Mouse (Mus musculus) natural killer cell, adult 2 months (primary cell): ENCODE measurements around the gene Bub1.

Experiments used
- DNase-seq, 2 experiments: peaks; one replicate each; pipeline ENCODE4 v3.0.0; 2022; ENCODE audit warnings: low spot score in 2 of 2

The Bub1 gene

DNA sequence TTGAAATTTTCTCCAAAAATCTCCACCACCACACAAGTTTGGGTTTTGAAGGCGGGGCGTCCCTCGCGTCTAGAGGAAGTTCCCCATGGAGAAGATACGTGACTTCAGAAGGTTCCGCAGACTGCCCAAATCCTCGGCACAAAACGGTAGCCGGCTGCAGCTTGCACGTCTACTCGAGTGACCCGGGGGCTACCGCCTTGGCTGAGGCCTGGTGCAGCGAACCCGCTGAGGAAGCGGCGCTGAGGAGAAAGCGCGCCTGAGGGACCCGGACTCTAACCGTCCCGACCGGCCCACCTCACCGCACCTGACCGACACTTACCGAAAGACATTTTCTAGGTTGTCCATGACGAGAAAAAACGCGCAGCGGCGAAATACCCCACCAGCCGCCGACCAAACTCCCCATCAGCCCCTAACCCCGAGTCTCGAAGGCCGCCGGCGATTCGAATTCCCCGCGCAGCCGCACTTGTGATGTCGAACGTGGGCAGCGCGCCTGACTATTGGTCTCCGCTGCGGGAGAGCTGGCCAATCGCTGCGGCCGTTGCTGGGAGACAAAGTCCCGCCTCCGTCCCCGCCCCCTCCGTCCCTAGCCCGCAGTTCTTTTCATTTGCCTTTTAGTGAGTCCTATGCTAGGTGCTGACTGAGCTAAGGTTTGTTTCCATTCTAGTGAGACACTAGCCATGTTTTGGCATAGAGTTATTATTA is at the start of gene Bub1:
Bub1 (minus strand) TSS at position 465 of the 702 bp plus-strand sequence.
- DNase-seq, result peak; percentile 87 to 90

DNA sequence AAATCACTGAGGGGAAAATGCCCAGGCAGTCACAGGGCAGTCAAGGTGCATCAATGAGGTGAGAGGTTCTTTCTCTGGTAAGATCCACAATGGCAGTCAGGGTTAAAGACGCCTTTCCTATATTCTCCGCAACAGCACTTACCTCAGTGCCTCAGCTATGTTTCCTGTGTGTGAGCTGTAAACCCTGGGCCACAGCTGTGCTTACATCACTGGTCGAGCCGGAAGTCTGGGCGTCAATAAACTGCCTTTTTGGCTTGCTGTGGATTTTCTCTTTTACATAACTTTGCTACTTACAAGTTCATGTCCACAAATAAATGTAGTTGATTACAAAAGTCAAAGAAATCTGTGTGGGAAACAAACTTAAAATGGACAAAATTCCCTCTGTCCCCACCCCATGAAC is 49.4 kb upstream of the Bub1 start:
- no peak for DNase-seq

DNA sequence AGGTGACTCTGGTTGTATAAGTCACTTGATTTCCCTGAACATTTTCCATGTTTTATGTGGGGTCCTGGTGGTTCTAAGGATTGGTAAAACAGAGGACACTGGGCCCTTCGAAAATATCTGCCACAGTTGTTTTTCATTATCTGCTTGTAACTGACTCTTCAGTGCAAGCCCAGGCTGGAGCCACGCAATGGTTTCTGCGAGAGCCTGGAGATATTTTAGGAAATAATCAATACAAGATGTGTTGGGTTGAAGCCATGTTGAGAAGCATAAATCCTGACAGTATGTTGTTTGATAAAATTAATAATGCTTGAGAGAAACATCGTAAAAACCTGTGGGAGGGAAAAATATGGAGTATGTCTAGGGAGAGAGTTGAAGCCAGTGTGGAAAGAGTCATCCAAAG is 32.7 kb upstream of the Bub1 start:
- no peak for DNase-seq

DNA sequence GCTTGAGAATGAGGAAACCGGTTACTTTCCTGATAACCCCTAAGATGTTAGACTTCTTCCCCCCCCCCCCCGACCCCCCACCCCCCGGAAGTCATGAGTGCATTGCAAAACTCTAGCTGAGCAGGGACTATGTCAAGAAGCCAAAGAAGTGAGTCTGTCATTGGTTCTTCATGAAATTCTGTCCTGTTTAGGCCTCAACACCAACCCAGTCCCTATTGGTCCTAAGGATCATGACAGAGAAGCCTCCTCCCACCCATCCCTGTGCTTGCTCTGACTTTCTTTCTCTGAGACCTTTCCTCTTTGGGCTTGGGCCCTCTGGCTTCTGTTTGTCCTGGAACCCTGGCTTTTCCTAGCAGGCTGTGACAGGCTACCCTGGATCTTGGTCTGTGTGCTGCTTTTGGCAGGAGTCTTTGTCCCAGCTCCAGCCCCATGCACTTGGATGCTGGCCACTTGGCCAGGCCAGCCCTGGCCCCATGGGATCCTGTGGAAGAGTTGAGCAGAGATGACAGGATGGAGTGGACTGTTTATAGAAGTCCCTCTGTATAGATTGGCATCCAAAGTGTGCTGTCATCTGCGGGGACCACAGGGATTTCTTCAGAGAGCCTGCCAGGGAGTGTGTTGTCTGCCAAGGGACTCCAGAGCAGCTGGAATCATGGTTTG is 22.8 kb upstream of the Bub1 start:
- DNase-seq, result no peak

DNA sequence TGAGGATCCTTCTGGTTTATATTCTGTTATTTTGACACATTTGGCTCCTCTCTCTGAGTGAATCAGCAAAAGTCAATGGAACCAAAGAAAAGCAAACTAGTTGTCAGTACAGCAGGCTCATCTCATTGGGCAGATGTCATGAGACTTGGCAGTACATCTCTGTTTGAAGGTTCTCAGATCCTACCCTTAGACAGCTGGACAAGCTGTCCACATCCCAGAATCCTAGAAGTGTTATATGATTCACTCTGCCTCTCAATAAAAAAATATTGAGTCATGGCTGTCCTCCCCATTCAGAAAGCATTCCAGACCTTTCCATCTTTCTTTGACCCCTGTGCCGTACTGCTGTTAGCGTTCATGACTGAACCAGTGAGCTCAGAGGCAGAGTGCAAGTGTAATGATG is 18.7 kb upstream of the Bub1 start:
- DNase-seq, result no peak

DNA sequence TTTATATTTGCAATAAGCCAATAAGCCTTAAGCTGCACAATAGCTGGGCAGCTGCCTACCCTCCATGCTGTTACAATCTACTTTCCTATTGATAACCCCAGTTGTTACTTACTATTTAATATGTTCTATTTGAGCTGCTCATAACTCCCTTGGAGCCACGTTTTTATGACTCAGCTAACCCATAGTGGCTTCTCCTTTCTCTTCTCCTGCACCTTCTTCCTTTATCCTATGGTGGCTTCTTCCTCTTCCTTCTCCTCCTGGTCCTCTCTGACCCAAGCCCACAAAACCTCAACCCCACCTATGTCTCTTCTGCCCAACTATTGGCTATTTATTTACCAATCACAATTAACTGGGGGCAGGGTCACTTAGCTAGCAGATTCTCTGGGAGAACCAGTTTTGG is 14.9 kb upstream of the Bub1 start:
- DNase-seq, result no peak

DNA sequence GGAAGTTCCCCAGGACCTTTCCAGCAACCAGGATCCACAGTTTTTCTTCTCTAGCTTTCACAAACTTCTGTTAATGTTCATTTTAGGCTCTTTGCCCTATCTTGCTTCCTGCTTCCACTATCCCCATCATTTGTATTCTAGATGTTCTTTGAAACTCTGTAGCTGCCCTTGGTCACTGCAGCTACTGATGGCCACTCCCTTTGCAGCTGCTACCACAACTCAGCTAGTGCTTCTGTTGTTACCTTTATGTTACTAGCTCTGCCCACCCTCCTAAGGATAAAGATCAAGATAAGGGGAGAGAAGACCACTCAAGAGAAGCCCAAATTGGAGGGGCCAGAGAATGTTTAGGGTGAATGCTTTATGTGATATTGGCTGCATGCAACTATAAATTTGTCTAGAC is 14.3 kb upstream of the Bub1 start:
- DNase-seq, result no peak

DNA sequence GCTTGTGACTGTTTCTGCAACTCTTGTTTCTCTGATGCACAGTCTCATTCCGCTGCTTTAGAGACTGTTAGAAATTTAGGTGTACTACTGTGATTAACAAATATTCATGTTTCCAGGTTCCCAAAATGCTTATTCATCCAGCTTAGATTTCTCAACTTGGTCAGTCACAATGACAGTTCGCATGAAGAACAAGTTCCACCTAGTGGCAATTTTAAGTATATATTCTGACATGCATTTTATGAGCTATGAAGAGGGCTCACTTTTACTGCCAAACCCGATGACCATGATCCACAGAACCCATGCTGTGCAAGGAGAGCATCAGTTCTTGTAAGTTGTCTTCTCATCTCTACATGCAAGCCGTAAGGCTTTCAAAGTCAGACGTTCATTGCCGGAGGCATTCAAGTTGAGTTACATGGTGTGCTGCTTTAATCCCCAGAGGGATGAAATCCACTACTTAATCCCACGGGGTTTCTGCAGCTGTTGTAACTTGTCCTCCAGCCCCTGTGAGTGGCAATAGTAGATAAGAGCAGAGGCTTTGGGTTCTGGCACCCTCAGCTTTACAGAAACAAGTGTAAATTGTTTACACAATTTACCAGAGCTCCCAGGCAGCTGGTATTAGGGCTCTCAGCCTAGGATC is 13.8 kb upstream of the Bub1 start:
- DNase-seq, result no peak

DNA sequence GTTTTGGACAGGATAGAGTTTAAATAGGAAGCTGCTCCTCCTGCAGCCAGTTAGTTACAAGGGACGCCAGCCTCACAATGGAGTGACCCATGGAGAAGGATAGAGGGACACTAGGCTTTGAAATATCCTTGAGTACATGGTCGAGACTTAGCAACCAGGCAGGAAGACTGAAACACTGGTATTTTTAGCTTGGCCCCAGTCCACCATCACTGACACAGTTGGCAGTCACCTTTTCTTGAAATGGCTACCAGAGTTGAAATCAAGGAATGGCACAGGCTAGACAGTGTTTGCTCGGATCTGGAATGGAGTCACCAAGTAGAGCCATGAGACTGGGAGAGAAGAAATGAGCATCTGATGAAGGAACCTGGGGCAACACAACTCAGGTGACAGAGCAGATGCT is 10.8 kb upstream of the Bub1 start:
- no peak for DNase-seq

DNA sequence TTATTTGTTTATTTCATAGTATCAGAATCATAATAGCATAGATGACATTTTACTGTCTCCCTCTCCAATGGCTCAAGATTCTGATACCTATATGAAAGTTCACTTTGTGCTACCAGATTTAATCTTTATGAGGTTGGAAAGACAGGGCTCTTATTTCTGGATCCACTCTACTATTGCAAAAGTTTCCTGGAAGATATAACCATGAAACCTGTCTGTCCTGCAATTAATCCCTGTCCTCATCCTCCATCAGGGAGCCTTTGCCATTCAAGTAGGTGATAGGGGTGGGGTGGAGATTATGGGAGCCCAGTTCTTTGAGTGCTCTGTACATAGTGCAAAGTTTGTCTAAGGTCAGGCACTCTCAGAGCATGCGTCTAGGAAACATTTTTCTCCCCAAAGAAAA is 9.7 kb upstream of the Bub1 start:
- DNase-seq, result no peak

DNA sequence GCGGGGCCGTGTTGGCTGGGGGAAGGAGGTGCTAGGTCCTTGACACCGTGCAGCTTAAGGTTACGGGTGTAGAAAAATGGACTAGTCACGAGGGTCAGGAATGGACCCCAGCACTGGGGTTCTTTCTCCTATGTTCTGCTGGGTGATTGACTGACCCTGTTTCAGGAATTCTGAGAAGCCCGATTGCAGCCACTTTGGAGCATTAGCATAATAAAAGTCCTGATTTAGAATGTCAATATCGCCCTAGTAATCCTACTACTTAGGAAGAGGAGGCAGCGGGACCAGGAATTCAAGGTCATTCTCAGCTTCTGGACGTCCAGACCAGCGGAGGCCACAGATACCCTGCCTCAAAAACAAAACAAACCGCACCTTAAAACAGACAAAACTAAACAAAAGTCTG is 7.8 kb upstream of the Bub1 start:
- DNase-seq, result no peak

DNA sequence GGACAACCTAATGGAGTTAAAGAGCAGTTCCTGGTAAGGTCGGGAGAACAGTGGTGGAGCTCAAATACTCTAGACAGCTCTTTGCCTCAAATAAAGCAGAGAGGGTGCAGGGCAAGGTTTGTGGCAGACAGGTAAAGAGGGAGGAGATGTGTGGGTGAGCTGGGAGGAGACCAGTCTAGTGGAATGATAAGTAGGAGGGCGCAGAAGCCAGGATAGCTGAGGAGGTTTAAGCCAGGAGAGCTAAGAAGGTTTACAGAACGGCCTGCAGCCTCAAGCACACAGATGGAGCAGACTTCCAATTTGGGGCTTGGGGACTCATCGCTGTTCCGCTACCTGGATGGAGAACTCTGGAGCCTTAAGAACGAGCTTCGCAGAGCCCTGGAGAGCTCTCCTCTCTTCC is 6.9 kb upstream of the Bub1 start, which contains the start of gene Acoxl:
Acoxl (plus strand) TSS at position 301 of the 400 bp plus-strand sequence.
- DNase-seq, result no peak

DNA sequence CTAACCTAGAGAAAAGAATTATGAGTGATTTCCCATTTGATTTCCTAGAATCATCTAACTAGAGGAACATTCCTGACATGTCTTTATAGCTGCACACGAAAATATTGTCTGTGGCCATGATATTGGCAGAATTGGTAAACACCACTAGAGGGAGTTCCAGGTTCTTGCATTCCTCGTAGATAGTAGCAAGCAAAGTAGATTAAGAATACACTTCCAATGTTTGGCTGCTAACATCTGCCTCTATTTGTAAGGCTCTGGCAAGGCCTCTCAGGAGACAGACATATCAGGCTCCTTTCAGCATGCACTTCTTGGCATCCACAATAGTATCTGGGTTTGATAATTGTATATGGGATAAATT is 1.1 kb upstream of the Bub1 start:
- peak in 1 of 2 experiments; percentile 14 for DNase-seq

DNA sequence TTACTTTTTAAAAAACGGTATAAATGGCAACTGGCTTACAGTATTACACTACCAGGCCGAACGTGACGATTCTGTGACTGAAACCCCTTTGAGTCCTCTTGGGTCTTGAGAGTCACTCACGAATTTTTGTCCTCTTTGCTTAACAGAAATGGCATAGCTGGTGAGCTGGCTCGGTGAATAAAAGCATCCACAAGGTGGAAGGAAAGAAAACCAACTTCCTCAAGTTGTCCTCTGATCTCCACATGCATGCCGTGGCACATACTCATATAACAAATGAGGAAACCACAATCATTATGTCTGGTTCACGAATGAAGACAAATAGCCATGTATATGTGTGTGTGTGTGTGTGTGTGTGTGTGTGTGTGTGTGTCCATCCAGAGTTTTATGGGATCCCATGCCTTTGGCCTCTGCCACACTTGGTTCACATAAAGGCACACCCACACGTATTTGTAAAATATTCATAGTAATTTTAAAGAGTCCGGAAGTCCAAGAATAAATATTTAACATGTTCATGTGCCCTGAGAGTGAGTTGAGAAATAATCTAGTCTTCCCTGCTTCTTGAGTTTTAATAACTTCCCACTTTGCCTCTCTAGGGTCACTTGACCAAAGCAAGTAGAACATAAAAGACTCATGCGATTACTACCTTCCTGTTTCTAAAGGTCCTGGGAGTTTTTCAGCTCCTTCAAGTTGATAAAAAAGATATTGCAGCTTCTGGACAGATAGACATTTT is 603 bp upstream of the Bub1 start:
- DNase-seq, result no peak

DNA sequence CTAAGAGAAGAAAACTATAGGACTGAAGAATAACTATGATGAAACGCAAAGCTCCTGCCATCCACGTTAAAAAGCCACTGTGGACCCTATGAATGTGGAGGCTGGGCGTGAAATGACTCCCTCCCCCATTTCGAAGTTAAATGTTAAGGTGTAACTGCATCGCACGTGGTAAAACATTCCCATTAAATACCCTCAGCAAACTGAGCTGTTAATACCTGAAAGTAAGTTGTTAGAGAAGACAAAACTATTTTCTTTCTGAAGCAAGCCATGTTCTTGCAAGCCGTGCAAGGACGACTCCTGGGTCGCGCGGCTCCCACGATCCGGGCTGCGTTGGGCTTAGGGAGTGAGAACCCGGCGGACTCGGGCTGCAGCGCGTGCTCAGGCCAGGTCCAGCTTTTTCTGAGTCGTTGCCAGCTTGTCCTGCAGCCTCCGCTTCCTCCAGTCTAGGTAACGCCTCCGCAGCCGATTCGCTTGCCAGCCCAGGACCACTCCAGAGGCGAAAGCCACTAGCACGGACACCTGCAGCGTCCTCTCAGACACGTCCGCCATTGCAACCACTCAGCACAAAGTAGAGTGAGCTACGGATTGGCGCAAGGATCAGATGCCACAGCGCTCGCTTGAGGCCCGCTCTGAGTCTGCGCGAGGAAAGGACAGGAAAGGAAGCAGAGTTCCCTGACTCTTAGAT is 39.6 kb downstream of the Bub1 start, which contains the start of gene Mtln:
Mtln (minus strand) TSS at position 570 of the 685 bp plus-strand sequence.
- peak; percentile 63 to 77 for DNase-seq

DNA sequence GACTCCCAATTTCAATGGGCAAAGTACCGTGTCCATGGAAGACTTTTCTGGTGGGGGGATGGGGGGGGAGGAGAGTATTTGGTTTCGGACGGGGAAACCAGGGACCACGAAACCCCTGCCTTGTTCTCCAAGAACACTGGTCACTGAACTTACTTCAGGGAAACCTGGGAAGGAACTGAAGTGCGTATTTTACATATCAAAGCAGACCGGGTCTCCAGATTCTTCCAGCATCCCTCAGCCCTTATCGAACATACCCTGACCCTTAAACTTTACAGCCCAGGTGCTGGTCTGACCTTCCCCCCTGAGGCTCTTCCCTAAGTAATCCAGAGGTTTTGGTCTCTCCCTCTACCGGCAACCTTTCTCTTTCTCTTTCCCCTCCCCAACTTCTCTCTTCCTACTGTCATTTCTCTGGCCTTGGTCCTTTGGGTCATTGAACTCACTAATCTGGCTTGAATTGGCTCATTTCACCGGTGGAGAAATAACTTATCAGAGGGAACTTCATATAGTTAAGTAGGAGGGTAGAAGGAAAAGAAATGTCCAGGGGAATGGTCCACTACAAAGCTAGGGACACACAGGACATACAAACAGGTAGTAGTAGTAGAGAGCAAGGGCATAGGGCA is 41.9 kb downstream of the Bub1 start:
- DNase-seq, result no peak

DNA sequence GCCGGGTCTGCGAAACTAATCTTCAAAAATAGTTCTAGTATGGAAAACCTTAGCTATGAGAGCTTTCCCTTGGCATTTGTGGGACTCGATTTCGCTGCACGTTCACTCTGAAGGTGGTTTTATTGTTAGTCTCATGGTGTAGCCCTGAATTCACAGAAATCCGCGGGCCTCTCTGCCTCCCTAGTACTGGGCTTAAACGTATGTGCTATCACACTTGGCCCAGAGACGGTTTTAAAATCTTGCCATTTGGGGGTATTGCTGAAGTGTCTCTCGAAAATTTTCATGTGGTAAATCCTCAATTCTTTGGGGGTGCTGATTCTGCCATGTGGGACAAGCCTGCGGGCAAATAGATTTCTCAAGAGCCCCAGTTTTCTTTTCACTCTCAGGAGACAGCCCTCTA is 42.5 kb downstream of the Bub1 start:
- no peak for DNase-seq

DNA sequence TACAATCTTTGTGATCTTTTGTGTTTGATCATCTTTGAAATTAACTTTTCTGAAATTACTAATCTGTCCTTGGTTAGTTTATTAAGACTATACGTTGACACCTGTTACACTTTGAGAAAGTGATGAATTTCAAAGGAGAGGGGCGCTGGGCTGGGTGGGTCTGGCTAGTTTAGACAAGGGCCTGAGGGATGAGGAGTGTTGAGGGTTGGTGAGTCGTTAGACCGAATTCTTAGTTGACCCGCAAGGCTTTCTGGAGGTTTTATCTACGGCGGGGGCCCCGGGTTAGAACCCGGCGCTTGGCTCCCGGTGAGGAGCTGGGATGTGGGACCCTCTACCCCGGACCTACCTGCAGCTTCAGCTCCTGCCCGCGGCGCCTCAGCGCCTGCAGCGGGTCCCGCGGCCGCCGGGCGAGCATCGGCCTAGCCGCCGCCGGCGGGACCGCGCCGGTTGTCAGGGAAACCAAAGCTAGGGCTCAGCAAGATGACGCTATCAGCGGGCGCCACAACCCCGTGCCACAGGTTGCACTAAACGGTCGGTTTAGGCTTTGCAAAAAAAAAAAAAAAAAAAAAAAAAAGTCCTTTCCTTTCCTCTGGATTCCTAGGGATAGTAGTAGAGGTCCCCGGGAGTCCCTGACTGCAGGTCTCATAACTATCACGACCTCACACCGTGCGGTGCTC is 43.1 kb downstream of the Bub1 start, which contains the start of gene Nphp1:
Nphp1 (minus strand) TSS at position 458 of the 677 bp plus-strand sequence.
- peak; percentile 60 to 79 for DNase-seq

DNA sequence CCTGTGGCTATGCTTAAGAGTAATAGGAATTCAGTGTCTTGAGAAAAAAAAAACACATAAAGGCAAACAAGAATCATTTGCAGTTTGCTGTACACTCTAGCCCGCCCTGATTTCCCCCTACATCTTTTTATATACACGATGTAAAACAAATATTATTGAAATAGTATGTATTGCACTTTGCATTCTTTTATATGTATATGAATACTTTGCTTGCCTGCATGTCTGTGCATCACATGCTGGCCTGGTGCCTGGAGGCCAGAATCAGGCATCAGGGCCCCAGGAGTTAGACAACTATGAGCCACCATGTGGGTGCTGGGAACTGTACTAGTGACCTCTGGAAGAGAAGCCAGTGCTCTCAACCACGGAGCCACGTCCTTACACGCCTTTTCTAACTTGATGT is 44.4 kb downstream of the Bub1 start:
- DNase-seq, result no peak

DNA sequence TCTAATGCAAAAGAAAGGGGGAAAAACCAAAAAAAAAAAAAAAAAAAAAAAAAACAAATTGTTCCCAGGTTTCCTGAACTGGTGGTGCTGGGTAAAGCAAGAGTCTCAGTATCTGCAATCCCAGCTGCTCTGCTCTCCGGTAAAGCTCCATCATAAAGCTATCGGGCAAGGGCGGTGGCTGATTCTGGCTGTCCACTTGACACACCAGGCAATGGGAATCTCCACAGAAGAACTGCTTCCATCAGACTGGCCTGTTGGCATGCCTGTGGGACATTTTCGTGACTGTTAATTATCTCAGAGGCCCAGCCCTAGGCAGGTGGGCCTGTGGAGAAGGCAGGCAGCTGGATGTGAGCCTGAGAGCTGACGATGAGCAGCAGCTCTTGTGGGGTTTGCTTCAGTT is 53.2 kb downstream of the Bub1 start:
- DNase-seq, result no peak

DNA sequence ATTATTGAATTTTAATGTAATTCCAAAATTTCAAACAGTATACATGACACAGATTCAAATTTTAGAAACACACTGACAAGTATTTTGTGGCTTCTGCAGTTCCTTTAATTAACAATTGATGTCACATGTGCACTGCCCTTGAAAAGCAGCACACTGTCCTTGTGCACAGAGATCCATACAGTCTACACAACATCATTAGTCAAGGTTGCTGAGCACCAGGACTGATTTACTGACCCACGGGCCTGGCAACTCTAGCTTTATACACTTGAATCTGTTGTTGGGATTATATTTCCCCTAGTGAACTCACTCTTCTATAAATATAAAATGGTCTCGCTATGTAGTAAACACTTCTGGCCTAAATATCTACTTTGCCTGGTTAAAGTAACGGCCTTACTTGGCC is 56.7 kb downstream of the Bub1 start:
- no peak for DNase-seq
